Mouse (Mus musculus) natural killer cell, adult 2 months (primary cell): Measurements from ENCODE around the gene Prmt9.
A peak's percentile ranks its signal among the peaks of the same experiment; 100 is the strongest.

Source experiments
- DNase-seq, 2 experiments: peaks; one replicate each; pipeline ENCODE4 v3.0.0; 2022; ENCODE audit warnings: low spot score in 2 of 2

Gene Prmt9

GRCm38 (mm10) chr8:77549121-77549706 lies at the start of gene Prmt9:
TSS of gene Prmt9 (plus strand) at chr8:77549397.
- peak; percentile 88 to 89 for DNase-seq

- DNase-seq, result no peak
These were observed 48.9 kb upstream of the Prmt9 start for GRCm38 (mm10) chr8:77500264-77500663.

- DNase-seq, result no peak
These were observed 48.1 kb upstream of the Prmt9 start for GRCm38 (mm10) chr8:77501131-77501530.

GRCm38 (mm10) chr8:77502547-77502946 lies 46.6 kb upstream of the Prmt9 start:
- DNase-seq, result no peak

GRCm38 (mm10) chr8:77506539-77506938 lies 42.7 kb upstream of the Prmt9 start:
- no peak for DNase-seq

GRCm38 (mm10) chr8:77507510-77508035 lies 41.6 kb upstream of the Prmt9 start:
- DNase-seq, result no peak

GRCm38 (mm10) chr8:77509044-77509443 lies 40.2 kb upstream of the Prmt9 start:
- DNase-seq, result no peak

GRCm38 (mm10) chr8:77510426-77510825 lies 38.8 kb upstream of the Prmt9 start:
- DNase-seq, result no peak

- no peak for DNase-seq
These were observed 37.3 kb upstream of the Prmt9 start for GRCm38 (mm10) chr8:77511750-77512493.

- no peak for DNase-seq
These were observed 34.0 kb upstream of the Prmt9 start for GRCm38 (mm10) chr8:77515201-77515600.

- DNase-seq, result no peak
These were observed 33.4 kb upstream of the Prmt9 start for GRCm38 (mm10) chr8:77515786-77516185.

- DNase-seq, result no peak
These were observed 32.4 kb upstream of the Prmt9 start for GRCm38 (mm10) chr8:77516845-77517244.

- peak; percentile 34 to 47 for DNase-seq
These were observed 31.6 kb upstream of the Prmt9 start, which contains the start of gene Arhgap10 for GRCm38 (mm10) chr8:77517301-77518200. TSS of gene Arhgap10 (minus strand) at chr8:77517953.

GRCm38 (mm10) chr8:77518201-77519115 lies 30.7 kb upstream of the Prmt9 start:
- DNase-seq, result peak in 1 of 2 experiments; percentile 38

GRCm38 (mm10) chr8:77520601-77521000 lies 28.6 kb upstream of the Prmt9 start:
- DNase-seq, result no peak

GRCm38 (mm10) chr8:77521028-77521785 lies 28.0 kb upstream of the Prmt9 start:
- no peak for DNase-seq

GRCm38 (mm10) chr8:77522984-77523383 lies 26.2 kb upstream of the Prmt9 start:
- no peak for DNase-seq

GRCm38 (mm10) chr8:77524018-77524615 lies 25.1 kb upstream of the Prmt9 start:
- DNase-seq, result no peak

- no peak for DNase-seq
These were observed 24.3 kb upstream of the Prmt9 start for GRCm38 (mm10) chr8:77524906-77525305.

GRCm38 (mm10) chr8:77526130-77526529 lies 23.1 kb upstream of the Prmt9 start:
- no peak for DNase-seq
